Comparison of ENCODE assay signal across 25 mouse cellular contexts in genomic region chr6:50279642-50280041, GRCm38 (mm10). TPM values are rescaled to one million over a fixed set of nuclear protein-coding genes. Genes with fewer than 3 reads are reported as not detected.
DNase-seq lines count a peak whose midpoint lies in the region; ATAC-seq and TF ChIP-seq lines count a peak whose summit lies in the region.
"Had no signal": no experiment of that assay in that cellular context is flagged by ENCODE, and none has a peak within 500 bp of the region (broad histone marks: within the 10 kb centered on the region; RNA-seq: fewer than 3 reads in every experiment).

No protein-coding gene starts in this region.

- no peaks in the 10 kb centered on the region for H3K36me3 ChIP-seq in intestine, postnatal 0 days (ENCODE audit: control insufficient read depth, insufficient read depth)
- no peaks in the 10 kb centered on the region for H3K36me3 ChIP-seq in stomach, postnatal 0 days (ENCODE audit: control insufficient read depth, insufficient read depth, low read length)
- H3K36me3 ChIP-seq: embryonic facial prominence, embryonic 10.5 days; embryonic facial prominence, embryonic 12.5 days; forebrain, embryonic 12.5 days; G1E had no signal

- intact Hi-C loops in heart, postnatal 14 days (cut with DNase I): no loop called here
- intact Hi-C loops in left cerebral cortex, postnatal 25 days (cut with DNase I): no loop called here

- H3K9me3 ChIP-seq in intestine, postnatal 0 days (ENCODE audit: control insufficient read depth): no peaks in the 10 kb centered on the region
- H3K9me3 ChIP-seq in stomach, postnatal 0 days (ENCODE audit: control insufficient read depth, low read length): no peaks in the 10 kb centered on the region
- H3K9me3 ChIP-seq: embryonic facial prominence, embryonic 10.5 days; embryonic facial prominence, embryonic 12.5 days; forebrain, embryonic 12.5 days had no signal

- H3K27me3 ChIP-seq in intestine, postnatal 0 days (replicated peaks; ENCODE audit: control insufficient read depth, insufficient read depth, low read length): no peaks in the 10 kb centered on the region
- no peaks in the 10 kb centered on the region for H3K27me3 ChIP-seq in stomach, postnatal 0 days (ENCODE audit: control insufficient read depth, insufficient read depth, low read length)
- H3K27me3 ChIP-seq: CH12.LX; embryonic facial prominence, embryonic 12.5 days; forebrain, embryonic 12.5 days; Patski had no signal

- no peak overlapping the region for H3K27ac ChIP-seq in intestine, postnatal 0 days (ENCODE audit: low read depth, low read length)
- H3K27ac ChIP-seq in stomach, postnatal 0 days (replicated peaks): no peak overlapping the region
- H3K27ac ChIP-seq: embryonic facial prominence, embryonic 10.5 days; embryonic facial prominence, embryonic 12.5 days; forebrain, embryonic 12.5 days had no signal

- peak; percentile 49 for DNase-seq in heart, adult 11 months
- no peak for DNase-seq in heart, postnatal 14 days
- DNase-seq in stomach, postnatal 0 days (ENCODE audit: low spot score): no peak
- DNase-seq in spleen, postnatal 14 days (ENCODE audit: low spot score in 2 of 2): no peak
- DNase-seq in left cerebral cortex, postnatal 25 days (ENCODE audit: low spot score in 2 of 2): no peak
- DNase-seq: adrenal gland, adult 8-10 months; adrenal gland, postnatal 14 days; adrenal gland, postnatal 36 days; B cell, adult 2 months; cerebellum, adult 11-12 months; cerebellum, adult 2 months; cerebellum, adult 9-10 months; cerebellum, postnatal 10 days; cerebellum, postnatal 25 days had no signal

- H3K4me2 ChIP-seq in intestine, postnatal 0 days (replicated peaks; ENCODE audit: low read depth): no peak overlapping the region
- no peak overlapping the region for H3K4me2 ChIP-seq in stomach, postnatal 0 days (replicated peaks; ENCODE audit: low read depth)
- H3K4me2 ChIP-seq: embryonic facial prominence, embryonic 12.5 days; forebrain, embryonic 12.5 days had no signal

- TF ChIP-seq EP300 in stomach, postnatal 0 days (optimal IDR thresholded peaks at IDR 0.05): no peak

- peak; percentile 72 for ATAC-seq in intestine, postnatal 0 days
- peak; percentile 26; the same call in 1 of the 2 replicates for ATAC-seq in stomach, postnatal 0 days (ENCODE audit: low FRiP score, low TSS enrichment)
- ATAC-seq: activated CD4-positive, CD25-positive, alpha-beta regulatory T cell, adult 4 months; CD4-positive, CD25-positive, alpha-beta regulatory T cell, adult 4 months; forebrain, embryonic 14.5 days; forebrain, embryonic 16.5 days; Patski had no signal

- H3K4me3 ChIP-seq in intestine, postnatal 0 days (ENCODE audit: low read depth, low read length): no peak overlapping the region
- no peak overlapping the region for H3K4me3 ChIP-seq in stomach, postnatal 0 days (ENCODE audit: low read depth, low read length)
- H3K4me3 ChIP-seq: embryonic facial prominence, embryonic 10.5 days; embryonic facial prominence, embryonic 12.5 days; forebrain, embryonic 12.5 days had no signal

- TF ChIP-seq CTCF in intestine, postnatal 0 days (IDR thresholded peaks at IDR 0.05; ENCODE audit: low read depth): no peak
- TF ChIP-seq CTCF in stomach, postnatal 0 days (IDR thresholded peaks at IDR 0.05; ENCODE audit: low read depth): no peak

- H3K4me1 ChIP-seq in intestine, postnatal 0 days (replicated peaks; ENCODE audit: control insufficient read depth, insufficient read depth, low read length): no peaks in the 10 kb centered on the region
- H3K4me1 ChIP-seq in stomach, postnatal 0 days (replicated peaks; ENCODE audit: control insufficient read depth, insufficient read depth): no peaks in the 10 kb centered on the region
- H3K4me1 ChIP-seq: embryonic facial prominence, embryonic 10.5 days; embryonic facial prominence, embryonic 12.5 days; forebrain, embryonic 12.5 days had no signal

- 62% methylated on average over 7 of the region's 7 CpGs for WGBS in intestine, postnatal 0 days
- WGBS in stomach, postnatal 0 days: 73% methylated on average over 7 of the region's 7 CpGs

- H3K9ac ChIP-seq in intestine, postnatal 0 days (ENCODE audit: low read depth, low read length): no peak overlapping the region
- H3K9ac ChIP-seq in stomach, postnatal 0 days (ENCODE audit: low read length): no peak overlapping the region
- H3K9ac ChIP-seq: embryonic facial prominence, embryonic 12.5 days; forebrain, embryonic 12.5 days had no signal

RNA-seq across cellular contexts. Expression of gene Gsdme, which starts 16.0 kb away (rescaled TPM):
- under 1 TPM; 0.31 to 0.44 TPM for total RNA-seq in heart, postnatal 14 days (2021)
- polyA plus RNA-seq in intestine, postnatal 0 days (2015; fragmentation: Nextera tagmentation; extraction: Ambion mirVana): 25.6 and 27.0 TPM in 2 replicates
- polyA plus RNA-seq in stomach, postnatal 0 days (2015; fragmentation: Nextera tagmentation; extraction: Ambion mirVana): 13.0 and 14.1 TPM in 2 replicates
- 10 to 100 TPM; 10.7 to 11.1 TPM for total RNA-seq in left cerebral cortex, postnatal 25 days (2021)

Comparison
In these comparisons a context has a peak if more than half of its experiments do, and no peak if none do; other contexts are left out.
1. RNA of gene Gsdme, which starts 16.0 kb away (total RNA-seq): 10.7 to 11.1 TPM in left cerebral cortex, postnatal 25 days; 0.31 to 0.44 TPM in heart, postnatal 14 days; every median in the first group is over 4 times any median in the second.